Mouse (Mus musculus) cerebellum, postnatal 14 days (tissue): ENCODE results near the gene Nxn.

Experiments used
- DNase-seq, 2 experiments: peaks; one replicate each; pipeline ENCODE4 v3.0.0; 2021; ENCODE audit warnings: mixed read lengths in 2 of 2

The Nxn gene

GRCm38 (mm10) chr11:76360255-76360654 lies 38.7 kb downstream of the Nxn start:
- no peak for DNase-seq

DNA sequence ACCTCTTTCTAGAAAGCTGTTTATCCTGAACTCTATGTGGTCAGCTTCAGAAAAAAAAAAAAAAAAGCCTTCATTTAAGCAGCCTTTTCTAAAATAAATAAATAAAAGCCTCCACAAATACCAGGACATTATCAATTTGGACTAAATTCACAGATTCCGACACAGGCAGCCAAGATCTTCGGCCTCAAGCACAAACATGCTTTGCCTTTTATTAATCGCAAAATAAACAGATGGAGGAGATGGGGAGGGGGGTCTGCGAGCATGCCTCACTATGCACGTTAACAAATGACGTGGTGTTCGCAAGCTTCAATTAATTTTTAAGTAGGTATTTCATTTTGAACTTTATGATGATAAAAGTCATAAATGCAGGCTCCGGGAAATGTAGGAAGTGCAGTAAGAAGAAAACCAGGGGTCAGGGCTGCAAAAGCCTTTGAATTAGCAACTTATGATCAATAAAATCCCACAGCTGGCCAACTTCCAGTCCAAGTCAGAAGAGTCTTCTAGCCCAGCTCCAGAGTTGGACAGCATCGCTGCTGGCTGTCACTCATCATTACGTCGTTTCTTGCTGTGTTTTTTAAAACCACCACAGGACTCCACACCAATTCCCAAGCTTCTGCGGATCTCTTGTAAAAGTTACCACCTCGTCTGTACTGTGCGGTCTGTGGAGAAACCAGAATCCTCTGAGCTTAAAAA lies 40.2 kb downstream of the Nxn start:
- no peak for DNase-seq

DNA sequence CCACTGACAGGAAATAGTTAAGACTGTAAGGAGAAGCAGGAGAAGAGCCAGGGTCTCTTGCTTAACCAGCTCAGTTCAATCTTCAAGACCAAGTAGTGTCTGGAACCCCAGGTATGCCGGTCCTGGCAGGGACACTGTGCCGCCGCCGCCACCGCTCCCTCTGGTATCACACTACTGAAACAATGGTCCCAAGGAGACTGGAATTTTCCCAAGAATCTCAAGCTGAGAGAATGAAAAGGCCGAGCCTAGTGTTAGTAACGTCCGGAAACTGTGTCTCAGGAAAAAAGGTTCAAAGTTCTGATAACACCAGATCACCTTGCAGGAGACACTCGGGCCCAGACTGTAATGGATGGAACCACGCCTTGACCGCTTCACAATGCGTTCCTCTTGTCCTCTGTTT lies 41.5 kb downstream of the Nxn start:
- DNase-seq, result no peak

DNA sequence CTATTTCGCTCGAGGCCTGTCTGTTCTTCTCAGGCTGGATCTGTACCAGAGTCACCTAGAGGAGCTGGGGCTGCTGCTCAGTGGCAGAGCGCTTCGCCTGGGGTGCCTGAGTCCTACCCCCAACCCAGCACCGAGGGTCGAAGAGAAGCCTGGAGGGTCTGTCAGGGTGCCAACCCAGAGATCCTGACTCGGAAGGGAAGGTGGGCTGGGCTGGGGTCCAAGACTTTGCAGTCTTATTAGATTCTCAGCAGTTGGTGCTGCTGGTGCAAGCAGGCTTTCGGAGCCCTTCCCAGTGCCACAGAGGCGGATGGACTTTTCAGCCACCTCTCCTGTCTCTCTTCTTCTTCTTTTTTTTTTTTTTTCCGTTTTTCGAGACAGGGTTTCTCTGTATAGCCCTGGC lies 42.8 kb downstream of the Nxn start:
- peak; percentile 57 to 63 for DNase-seq

GRCm38 (mm10) chr11:76355425-76355824 lies 43.5 kb downstream of the Nxn start:
- no peak for DNase-seq

DNA sequence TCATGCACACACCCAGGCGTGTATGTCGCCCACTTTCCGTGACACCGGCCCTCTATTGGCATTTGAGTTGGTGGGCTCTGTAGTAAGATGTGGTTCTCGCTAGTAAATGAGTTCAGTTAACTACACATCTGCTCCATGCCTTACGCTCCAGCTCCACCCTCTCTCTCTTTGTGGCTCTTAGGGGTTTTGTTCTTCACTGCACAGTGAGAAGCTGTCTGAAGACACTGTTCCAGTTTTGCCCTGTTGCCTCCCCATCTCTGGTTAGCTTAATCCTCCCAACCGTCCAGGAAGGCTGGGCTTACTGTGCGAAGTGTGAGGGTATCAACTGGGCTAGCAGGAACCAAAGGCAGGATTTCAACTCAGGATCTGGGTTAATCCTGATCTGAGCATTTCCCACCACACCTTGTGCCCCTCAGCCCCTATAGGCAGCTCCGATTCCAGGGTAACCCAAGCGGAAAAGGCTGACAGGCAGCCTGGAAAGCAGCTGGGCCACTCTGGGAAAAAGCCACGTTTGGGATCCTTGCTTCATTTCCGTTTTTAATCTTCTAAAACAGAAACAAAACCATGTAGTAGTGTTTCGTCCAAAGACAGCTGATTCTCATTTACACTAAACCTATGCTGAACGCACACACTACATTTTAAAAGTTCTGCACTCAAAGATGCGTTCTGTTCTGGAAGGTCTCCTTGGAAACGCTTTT lies 45.9 kb downstream of the Nxn start:
- DNase-seq, result no peak

- DNase-seq, result no peak
Observed at GRCm38 (mm10) chr11:76351624-76352011, 47.3 kb downstream of the Nxn start.

DNA sequence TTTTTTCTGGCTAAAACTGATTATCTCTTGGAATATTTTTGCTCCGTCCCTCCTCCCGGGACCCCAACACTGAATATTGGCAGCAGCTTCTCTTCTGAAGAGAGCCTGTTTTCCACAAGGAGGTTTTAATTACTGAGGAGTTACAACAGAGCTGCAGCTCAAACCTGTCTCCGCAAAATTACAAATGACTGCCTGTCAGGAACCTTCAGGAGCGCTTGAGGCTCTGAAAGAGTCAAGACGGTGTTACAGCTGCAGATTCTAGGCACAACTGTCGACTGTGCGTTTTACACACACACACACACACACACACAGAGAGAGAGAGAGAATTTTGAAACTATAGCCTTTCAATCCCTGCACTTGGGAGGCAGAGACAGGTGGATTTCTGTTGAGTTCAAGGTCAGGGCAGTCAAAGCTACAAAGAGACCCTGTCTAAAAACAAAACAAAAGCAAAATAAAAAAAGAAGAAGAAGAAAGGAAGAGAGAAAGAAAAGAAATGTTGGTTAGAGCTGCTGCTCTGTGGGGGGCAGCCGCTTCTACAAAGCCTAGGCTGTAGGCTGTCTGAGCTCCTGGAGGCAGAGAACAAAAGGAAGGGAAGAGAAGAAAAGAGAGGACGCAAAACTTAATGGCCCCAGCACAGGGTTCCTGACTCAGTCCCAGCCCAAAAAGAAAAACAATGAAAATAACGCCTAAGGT lies 47.9 kb downstream of the Nxn start:
- DNase-seq, result no peak

DNA sequence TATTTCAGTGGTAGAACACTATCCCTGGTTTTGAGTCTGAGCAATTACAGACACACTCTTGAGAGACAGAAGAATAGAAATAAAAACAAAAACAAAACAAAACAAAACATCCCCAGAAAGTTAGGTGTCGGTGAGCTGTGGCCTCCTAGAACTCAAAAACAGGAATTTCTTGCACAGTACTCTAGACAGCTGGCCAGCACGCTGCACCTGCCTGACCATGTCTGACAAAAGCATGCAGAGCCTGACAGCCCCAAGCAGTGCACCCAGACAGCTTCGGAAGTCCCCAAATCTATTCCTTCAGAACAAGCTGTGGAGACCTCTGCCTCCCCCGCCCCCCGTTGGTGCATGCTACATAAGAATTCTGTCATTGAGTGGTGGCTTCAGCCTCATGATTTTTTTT lies 49.1 kb downstream of the Nxn start:
- no peak for DNase-seq

- no peak for DNase-seq
Observed at GRCm38 (mm10) chr11:76347589-76347988, 51.4 kb downstream of the Nxn start.

- no peak for DNase-seq
Observed at GRCm38 (mm10) chr11:76343031-76343430, 55.9 kb downstream of the Nxn start.

- DNase-seq, result peak; percentile 53 to 55
Observed at GRCm38 (mm10) chr11:76341884-76342645, 56.9 kb downstream of the Nxn start.

DNA sequence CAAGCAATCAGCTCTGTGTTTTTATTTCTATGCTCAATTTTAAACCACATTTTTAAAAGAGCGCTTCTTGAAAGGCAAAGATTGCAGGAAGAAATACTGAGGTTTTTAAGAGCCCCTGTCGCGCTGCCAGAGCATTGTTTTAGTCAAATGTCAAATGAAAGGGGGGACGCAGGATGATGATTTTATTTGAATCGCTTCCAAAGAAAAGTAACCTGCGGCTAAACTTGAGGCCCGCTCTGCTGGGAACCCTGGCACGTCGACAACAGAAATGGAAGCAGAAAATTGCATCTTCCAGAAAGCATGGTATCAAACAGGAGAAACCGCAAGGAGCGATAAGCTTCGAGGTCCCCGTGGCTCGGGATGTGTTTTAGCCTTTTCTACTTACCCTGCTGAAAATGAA lies 57.8 kb downstream of the Nxn start:
- DNase-seq, result peak; percentile 45 to 62

DNA sequence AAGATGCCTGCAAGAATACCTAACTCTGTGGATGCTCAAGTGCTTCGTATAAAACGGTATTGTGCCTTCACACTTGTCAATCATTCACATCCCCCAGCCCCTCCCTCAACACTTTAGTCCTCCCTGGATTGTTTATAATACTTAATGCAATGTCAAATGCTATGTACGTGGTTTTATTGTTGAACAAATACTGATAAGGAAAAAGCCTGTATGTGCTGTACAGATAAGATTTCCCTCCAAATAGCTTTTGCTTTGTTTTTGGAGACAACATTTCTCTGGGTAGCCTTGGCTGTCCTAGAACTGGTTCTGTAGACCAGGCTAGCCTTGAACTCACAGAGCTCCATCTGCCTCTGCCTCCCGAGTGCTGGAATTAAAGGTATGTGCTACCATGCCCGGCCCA lies 59.1 kb downstream of the Nxn start:
- DNase-seq, result no peak

- DNase-seq, result peak; percentile 61 to 75
Observed at GRCm38 (mm10) chr11:76339141-76339540, 59.8 kb downstream of the Nxn start.

DNA sequence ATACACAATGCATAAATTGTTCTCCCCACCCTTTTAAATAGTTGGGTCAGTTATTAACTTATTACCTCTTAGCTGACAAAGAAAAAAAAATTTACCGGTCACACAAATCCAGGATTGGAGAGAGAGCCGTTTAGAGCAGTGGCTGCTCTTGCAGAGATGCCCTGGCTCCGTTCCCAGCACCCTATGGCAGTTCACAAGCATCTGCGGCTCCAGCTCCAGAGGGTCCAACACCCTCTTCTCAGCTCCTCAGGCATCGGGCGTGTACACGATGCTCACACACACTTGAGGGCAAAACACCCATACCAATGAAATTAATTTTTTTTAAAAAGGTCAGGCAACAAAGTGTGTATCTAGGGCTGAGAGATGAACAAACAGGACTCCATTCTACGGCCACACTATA lies 60.3 kb downstream of the Nxn start:
- DNase-seq, result peak; percentile 76

DNA sequence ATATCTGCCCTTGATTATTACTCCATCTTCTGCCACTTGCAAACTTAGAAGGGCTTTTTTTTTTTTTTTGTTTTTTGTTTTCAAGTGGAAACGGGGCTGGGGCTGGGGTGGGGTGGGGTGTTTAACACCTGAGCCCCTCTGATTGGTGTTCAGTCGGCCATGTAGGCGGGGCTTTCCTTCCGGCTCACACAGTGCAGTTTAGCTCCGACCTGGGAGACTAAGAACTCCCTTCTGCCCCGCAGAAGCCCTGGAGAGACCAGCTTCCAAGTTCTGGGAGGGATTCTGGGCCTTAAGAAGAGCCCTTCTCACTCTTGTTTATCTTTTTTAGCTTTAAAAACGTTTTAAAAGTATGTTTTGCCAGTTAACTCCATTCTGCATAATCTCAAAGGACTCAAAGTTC lies 61.2 kb downstream of the Nxn start:
- DNase-seq, result no peak

DNA sequence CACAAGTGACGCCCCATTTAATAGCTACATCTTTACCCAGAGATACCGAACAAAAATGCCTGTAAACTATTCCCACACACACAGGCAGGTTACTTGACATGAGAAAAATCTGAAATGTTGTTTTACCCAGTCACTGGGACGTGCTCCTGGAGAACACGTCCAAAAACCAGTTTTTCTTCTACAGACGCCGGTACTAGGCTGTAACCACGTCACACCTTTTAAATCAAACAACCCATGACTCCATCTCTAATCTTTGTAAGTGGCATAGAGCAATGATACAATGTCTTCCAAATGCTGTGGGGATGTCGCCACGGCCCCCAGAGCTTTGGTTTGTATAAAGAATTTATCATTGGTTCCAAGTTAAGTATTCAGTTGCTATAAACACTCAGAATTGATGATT lies 61.7 kb downstream of the Nxn start:
- DNase-seq, result no peak

DNA sequence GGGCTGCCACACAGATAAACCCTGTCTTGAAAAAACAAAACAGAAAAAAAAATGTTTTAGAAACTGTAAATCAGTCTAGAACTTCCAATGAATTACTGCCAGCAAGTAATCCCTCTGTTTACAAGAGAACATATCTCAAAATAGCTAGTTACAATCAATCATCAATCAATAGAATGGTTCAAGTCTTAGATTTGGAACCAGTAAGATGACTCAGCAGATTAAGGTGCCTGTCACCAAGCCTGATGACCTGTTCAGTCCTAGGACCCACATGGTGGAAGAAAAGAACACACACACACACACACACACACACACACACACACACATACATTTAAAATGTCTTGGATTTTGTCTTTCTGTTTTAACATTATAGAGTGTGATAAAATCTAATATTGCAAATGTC lies 62.7 kb downstream of the Nxn start:
- no peak for DNase-seq

DNA sequence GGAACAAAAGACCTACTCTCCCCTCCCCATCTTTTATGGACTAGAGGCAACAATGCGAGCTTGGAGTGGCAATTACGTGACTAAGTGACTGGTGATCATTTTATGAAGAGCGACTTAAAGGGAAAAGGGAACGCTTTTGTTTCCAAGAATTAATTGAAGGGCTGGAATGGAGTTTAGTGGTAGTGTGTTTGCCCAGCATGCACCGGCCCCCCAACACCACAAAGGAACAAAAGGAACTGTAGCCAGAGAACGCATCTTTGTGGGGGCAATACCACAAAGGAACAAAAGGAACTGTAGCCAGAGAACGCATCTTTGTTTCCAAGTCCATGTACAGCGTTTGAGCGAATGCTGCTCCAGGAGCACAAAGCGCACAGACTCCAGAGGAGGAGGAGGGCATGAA lies 64.0 kb downstream of the Nxn start:
- DNase-seq, result no peak

DNA sequence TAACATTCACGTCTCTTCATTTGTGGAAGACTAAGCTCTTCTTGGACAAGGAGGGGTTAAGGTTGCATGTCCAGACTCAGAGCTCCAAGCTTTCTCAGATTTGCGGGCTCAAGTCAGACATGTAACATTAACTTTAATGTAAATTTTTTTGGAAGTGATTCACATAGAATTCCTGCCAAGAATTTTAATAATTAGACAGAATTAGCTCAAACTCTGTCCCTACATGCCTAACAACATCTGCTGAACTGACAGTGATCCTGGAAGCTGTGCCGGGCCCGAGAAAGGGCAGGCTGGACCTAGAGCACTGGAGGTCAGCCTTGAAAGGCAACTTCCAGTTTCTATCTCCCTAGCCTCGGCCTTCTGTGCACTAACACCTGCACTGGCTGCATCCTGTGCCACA lies 66.7 kb downstream of the Nxn start:
- DNase-seq, result no peak

GRCm38 (mm10) chr11:76328522-76329290 lies 70.2 kb downstream of the Nxn start:
- no peak for DNase-seq

DNA sequence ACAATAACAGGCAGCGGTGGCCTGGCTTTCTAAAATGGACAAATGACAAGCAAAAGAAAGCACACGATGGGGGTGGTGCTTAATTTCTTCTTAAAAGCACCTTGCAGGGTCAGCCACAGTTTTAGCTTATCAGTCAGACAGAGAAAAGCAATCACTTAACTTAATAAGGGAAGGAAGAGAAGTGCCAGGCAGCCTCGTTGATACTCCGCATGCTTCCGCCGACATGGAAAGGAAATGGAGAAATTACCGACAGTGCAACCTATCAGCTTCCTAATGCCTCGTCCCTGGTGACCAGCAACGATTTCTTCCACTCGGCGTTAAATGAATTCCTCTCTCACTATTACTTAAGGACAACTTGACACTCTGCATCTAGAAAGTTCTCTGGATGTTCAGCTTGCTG lies 70.9 kb downstream of the Nxn start:
- no peak for DNase-seq
